Mouse (Mus musculus): ENCODE measurements around the gene Dohh. TPM values are rescaled to one million over a fixed set of nuclear protein-coding genes. Genes with fewer than 3 reads are reported as not detected.

Dohh gene
- polyA plus RNA-seq, 1 experiment from 2014 or later = 83.4 TPM

- Histone ChIP-seq H3K4me1 (ENCODE audit: control insufficient read depth, insufficient read depth, low read length) (peaks cover 69% of the 10 kb centered on the region), H3K27ac (ENCODE audit: low read length) (0 out of 2 replicates have a peak overlapping the region, but pooled peaks have one; percentile 29), H3K4me2 (ENCODE audit: low read depth, low read length) (no peak overlapping the region), H3K4me3 (ENCODE audit: low read length) (no peak overlapping the region), H3K27me3 (ENCODE audit: control insufficient read depth, insufficient read depth, low read length) (no peaks in the 10 kb centered on the region), H3K9ac (ENCODE audit: low read length) (no peak overlapping the region), H3K36me3 (ENCODE audit: control insufficient read depth, insufficient read depth) (peaks cover 27% of the 10 kb centered on the region), H3K9me3 (replicated peaks; ENCODE audit: control insufficient read depth, low read length) (no peaks in the 10 kb centered on the region)
- no peak for ATAC-seq (replicated peaks; ENCODE audit: extremely low read depth, insufficient read depth, low FRiP score)
- WGBS = 57% methylated on average over 13 of the region's 13 CpGs
Observed at GRCm38 (mm10) chr10:81405588-81406201, 21.5 kb downstream of the Dohh start.

- no peaks in the 10 kb centered on the region for H3K27me3 ChIP-seq (ENCODE audit: control insufficient read depth, insufficient read depth, low read length)
- peaks cover 71% of the 10 kb centered on the region for H3K4me1 ChIP-seq (ENCODE audit: control insufficient read depth, insufficient read depth, low read length)
- H3K9ac ChIP-seq (ENCODE audit: low read length) = peak overlapping the region; percentile 47
- peak overlapping the region; percentile 47 for H3K4me2 ChIP-seq (ENCODE audit: low read depth, low read length)
- 35% methylated on average over 24 of the region's 24 CpGs for WGBS
- H3K4me3 ChIP-seq (ENCODE audit: low read length) = peak overlapping the region; percentile 28
- no peak for ATAC-seq (replicated peaks; ENCODE audit: extremely low read depth, insufficient read depth, low FRiP score)
- peak overlapping the region; percentile 29; the same call in 1 of the 2 replicates for H3K27ac ChIP-seq (ENCODE audit: low read length)
- H3K36me3 ChIP-seq (ENCODE audit: control insufficient read depth, insufficient read depth) = peaks cover 25% of the 10 kb centered on the region
- no peaks in the 10 kb centered on the region for H3K9me3 ChIP-seq (replicated peaks; ENCODE audit: control insufficient read depth, low read length)
Observed at GRCm38 (mm10) chr10:81406504-81407440, 22.5 kb downstream of the Dohh start.

GRCm38 (mm10) chr10:81407539-81408423, 23.6 kb downstream of the Dohh start:
- H3K27me3 ChIP-seq (ENCODE audit: control insufficient read depth, insufficient read depth, low read length) = no peaks in the 10 kb centered on the region
- ATAC-seq (replicated peaks; ENCODE audit: extremely low read depth, insufficient read depth, low FRiP score) = peak; percentile 33
- H3K36me3 ChIP-seq (ENCODE audit: control insufficient read depth, insufficient read depth) = peaks cover 27% of the 10 kb centered on the region
- WGBS = 22% methylated on average over 31 of the region's 31 CpGs
- H3K4me2 ChIP-seq (ENCODE audit: low read depth, low read length) = peak overlapping the region; percentile 47
- peaks cover 71% of the 10 kb centered on the region for H3K4me1 ChIP-seq (ENCODE audit: control insufficient read depth, insufficient read depth, low read length)
- H3K9ac ChIP-seq (ENCODE audit: low read length) = peak overlapping the region; percentile 47
- H3K4me3 ChIP-seq (ENCODE audit: low read length) = peak overlapping the region; percentile 28
- no peaks in the 10 kb centered on the region for H3K9me3 ChIP-seq (replicated peaks; ENCODE audit: control insufficient read depth, low read length)
- H3K27ac ChIP-seq (ENCODE audit: low read length) = peak overlapping the region; percentile 34

DNA sequence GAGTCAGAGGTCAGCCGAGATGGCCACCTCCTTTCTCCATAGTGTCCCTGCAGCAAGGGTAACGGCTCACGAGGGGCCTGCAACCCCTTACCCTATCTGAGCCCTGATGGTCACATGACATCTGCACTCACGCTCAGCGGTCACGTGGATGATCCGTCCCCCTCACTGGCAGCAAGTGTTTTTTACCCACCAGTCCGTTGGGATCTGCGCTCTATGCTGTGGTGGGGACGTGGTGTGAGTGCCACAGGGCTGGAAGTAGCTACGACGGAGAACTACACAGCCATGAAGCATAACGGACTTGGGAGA, 24.1 kb downstream of the Dohh start:
- ATAC-seq (replicated peaks; ENCODE audit: extremely low read depth, insufficient read depth, low FRiP score) = no peak
- Histone ChIP-seq H3K4me3 (ENCODE audit: low read length) (no peak overlapping the region), H3K4me1 (ENCODE audit: control insufficient read depth, insufficient read depth, low read length) (peaks cover 73% of the 10 kb centered on the region), H3K27ac (ENCODE audit: low read length) (peak overlapping the region; percentile 34), H3K27me3 (ENCODE audit: control insufficient read depth, insufficient read depth, low read length) (no peaks in the 10 kb centered on the region), H3K9me3 (replicated peaks; ENCODE audit: control insufficient read depth, low read length) (no peaks in the 10 kb centered on the region), H3K4me2 (ENCODE audit: low read depth, low read length) (no peak overlapping the region), H3K36me3 (ENCODE audit: control insufficient read depth, insufficient read depth) (peaks cover 27% of the 10 kb centered on the region), H3K9ac (ENCODE audit: low read length) (no peak overlapping the region)
- 56% methylated on average over 13 of the region's 13 CpGs for WGBS

- peaks cover 22% of the 10 kb centered on the region for H3K36me3 ChIP-seq (ENCODE audit: control insufficient read depth, insufficient read depth)
- peaks cover 77% of the 10 kb centered on the region for H3K4me1 ChIP-seq (ENCODE audit: control insufficient read depth, insufficient read depth, low read length)
- no peaks in the 10 kb centered on the region for H3K9me3 ChIP-seq (replicated peaks; ENCODE audit: control insufficient read depth, low read length)
- peak overlapping the region; percentile 100 for H3K27ac ChIP-seq (ENCODE audit: low read length)
- H3K9ac ChIP-seq (ENCODE audit: low read length) = no peak overlapping the region
- peak; percentile 30 for ATAC-seq (replicated peaks; ENCODE audit: extremely low read depth, insufficient read depth, low FRiP score)
- H3K4me2 ChIP-seq (ENCODE audit: low read depth, low read length) = no peak overlapping the region
- H3K4me3 ChIP-seq (ENCODE audit: low read length) = no peak overlapping the region
- H3K27me3 ChIP-seq (ENCODE audit: control insufficient read depth, insufficient read depth, low read length) = no peaks in the 10 kb centered on the region
- WGBS = 25% methylated on average over 9 of the region's 9 CpGs
Observed at GRCm38 (mm10) chr10:81408871-81409291, 24.7 kb downstream of the Dohh start.

DNA sequence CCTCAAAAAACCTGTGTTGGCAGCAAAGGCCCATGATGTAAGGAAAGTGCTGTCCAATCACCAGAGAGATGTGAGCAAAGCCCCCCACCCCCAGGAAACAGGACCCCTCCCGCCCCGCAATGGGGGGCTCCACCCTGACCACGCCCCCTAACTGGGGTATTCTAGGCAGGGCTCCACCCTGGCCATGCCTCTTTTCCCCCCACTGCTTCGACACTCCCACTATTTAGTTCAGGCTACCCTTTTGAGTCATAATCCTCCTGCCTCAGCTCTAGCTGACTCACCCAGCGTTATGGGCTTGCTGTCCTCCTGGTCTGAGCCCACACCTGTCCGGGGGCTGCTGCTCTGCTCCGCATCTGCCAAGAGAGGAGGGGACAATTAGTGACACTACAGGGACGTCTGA, 25.1 kb downstream of the Dohh start:
- Histone ChIP-seq H3K4me3 (ENCODE audit: low read length) (no peak overlapping the region; the same call in 1 of the 2 replicates), H3K27ac (ENCODE audit: low read length) (peak overlapping the region; percentile 100), H3K4me1 (ENCODE audit: control insufficient read depth, insufficient read depth, low read length) (peaks cover 81% of the 10 kb centered on the region), H3K9me3 (replicated peaks; ENCODE audit: control insufficient read depth, low read length) (no peaks in the 10 kb centered on the region), H3K9ac (ENCODE audit: low read length) (0 out of 2 replicates have a peak overlapping the region, but pooled peaks have one; percentile 18), H3K36me3 (ENCODE audit: control insufficient read depth, insufficient read depth) (peaks cover 21% of the 10 kb centered on the region), H3K4me2 (ENCODE audit: low read depth, low read length) (peak overlapping the region; percentile 24; the same call in 1 of the 2 replicates), H3K27me3 (ENCODE audit: control insufficient read depth, insufficient read depth, low read length) (no peaks in the 10 kb centered on the region)
- 37% methylated on average over 8 of the region's 8 CpGs for WGBS
- no peak for ATAC-seq (replicated peaks; ENCODE audit: extremely low read depth, insufficient read depth, low FRiP score)

GRCm38 (mm10) chr10:81410350-81410749, 26.1 kb downstream of the Dohh start:
- no peaks in the 10 kb centered on the region for H3K27me3 ChIP-seq (ENCODE audit: control insufficient read depth, insufficient read depth, low read length)
- peak overlapping the region; percentile 20; the same call in 1 of the 2 replicates for H3K4me2 ChIP-seq (ENCODE audit: low read depth, low read length)
- H3K27ac ChIP-seq (ENCODE audit: low read length) = peak overlapping the region; percentile 100
- 61% methylated on average over 4 of the region's 4 CpGs for WGBS
- peak overlapping the region; percentile 51; the same call in 1 of the 2 replicates for H3K9ac ChIP-seq (ENCODE audit: low read length)
- H3K36me3 ChIP-seq (ENCODE audit: control insufficient read depth, insufficient read depth) = peaks cover 11% of the 10 kb centered on the region
- H3K4me3 ChIP-seq (ENCODE audit: low read length) = 0 out of 2 replicates have a peak overlapping the region, but pooled peaks have one; percentile 13
- no peaks in the 10 kb centered on the region for H3K9me3 ChIP-seq (replicated peaks; ENCODE audit: control insufficient read depth, low read length)
- peaks cover 89% of the 10 kb centered on the region for H3K4me1 ChIP-seq (ENCODE audit: control insufficient read depth, insufficient read depth, low read length)
- no peak for ATAC-seq (replicated peaks; ENCODE audit: extremely low read depth, insufficient read depth, low FRiP score)

DNA sequence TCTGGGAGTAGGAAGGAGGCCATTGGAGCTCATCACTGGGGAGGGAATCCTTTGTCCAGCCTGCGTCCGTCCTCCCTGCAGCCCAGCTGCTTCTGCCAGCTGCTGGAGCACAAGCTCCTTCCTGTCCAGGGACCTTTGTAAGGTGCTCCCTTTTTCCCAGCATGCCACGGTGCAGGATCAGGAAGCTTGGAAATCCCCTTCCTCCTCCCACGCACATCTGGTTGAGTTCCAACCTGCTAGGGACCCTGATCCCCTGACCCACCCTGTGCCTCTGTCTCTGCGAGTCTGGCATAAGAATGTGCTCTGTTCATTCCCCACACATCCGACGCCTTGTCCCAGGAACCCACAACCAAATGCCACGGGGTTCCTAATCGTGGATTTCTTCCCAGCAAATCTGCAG, 26.8 kb downstream of the Dohh start:
- Histone ChIP-seq H3K4me1 (ENCODE audit: control insufficient read depth, insufficient read depth, low read length) (peaks cover 90% of the 10 kb centered on the region), H3K27me3 (ENCODE audit: control insufficient read depth, insufficient read depth, low read length) (no peaks in the 10 kb centered on the region), H3K27ac (ENCODE audit: low read length) (peak overlapping the region; percentile 100), H3K36me3 (ENCODE audit: control insufficient read depth, insufficient read depth) (peaks cover 6% of the 10 kb centered on the region), H3K9me3 (replicated peaks; ENCODE audit: control insufficient read depth, low read length) (no peaks in the 10 kb centered on the region), H3K9ac (ENCODE audit: low read length) (peak overlapping the region; percentile 50), H3K4me2 (ENCODE audit: low read depth, low read length) (peak overlapping the region; percentile 20; the same call in 1 of the 2 replicates), H3K4me3 (ENCODE audit: low read length) (no peak overlapping the region)
- whole genome bisulfite sequencing = 50% methylated on average over 9 of the region's 9 CpGs
- no peak for ATAC-seq (replicated peaks; ENCODE audit: extremely low read depth, insufficient read depth, low FRiP score)
